Mouse (Mus musculus) gastrocnemius, postnatal 25 days (tissue): Measurements from ENCODE around the gene Atp13a1. TPM values are rescaled to one million over a fixed set of nuclear protein-coding genes. Genes with fewer than 3 reads are reported as not detected.

ENCODE experiments used
- DNase-seq: peaks from one replicate; pipeline ENCODE4 v3.0.0; 2022
- total RNA-seq, 2 experiments: library from RNA; stranded (reverse); gene quantifications; 1 replicate in 1 of 2; 2 replicates in 1 of 2; pipeline ENCODE4 v1.2.3; 2021

Gene Atp13a1
- total RNA-seq, 2 experiments from 2014 or later: 9.4 to 11.3 TPM

DNA sequence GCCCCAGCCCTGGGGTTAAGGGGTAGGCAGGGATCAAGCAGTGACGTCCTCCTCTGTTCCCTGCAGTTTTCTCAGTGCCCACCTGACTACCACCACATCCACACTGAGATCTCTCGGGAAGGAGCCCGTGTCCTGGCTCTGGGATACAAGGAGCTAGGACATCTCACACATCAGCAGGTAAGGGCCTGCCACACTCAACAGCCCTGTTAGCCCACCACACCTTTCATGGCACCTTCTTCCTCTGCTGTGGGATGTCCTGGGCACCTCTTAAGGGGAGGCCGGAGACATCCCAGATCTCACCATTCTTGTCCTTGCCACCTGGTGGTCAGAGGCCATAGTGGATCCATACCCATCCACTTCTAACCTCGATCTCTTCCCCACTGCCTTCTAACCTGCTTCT is 9.0 kb downstream of the Atp13a1 start:
- peak; percentile 3 for DNase-seq

DNA sequence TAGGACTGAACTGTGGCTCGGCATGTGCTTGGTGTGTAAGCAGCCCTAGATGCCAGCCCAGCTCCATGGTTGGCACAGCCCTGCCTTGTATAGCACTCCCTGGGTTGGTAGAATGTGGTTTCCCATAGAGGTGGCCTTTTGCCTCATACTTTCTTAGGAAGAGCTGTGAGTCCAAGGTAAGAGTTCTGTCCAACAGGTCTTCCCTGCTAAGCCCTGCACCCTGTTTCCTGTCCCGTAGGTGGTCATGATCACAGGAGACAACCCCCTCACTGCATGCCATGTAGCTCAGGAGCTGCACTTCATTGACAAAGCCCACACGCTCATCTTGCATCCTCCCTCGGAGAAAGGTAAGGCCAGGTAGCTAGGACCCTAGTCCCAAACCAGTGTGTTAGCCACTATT is 10.8 kb downstream of the Atp13a1 start:
- no peak for DNase-seq

DNA sequence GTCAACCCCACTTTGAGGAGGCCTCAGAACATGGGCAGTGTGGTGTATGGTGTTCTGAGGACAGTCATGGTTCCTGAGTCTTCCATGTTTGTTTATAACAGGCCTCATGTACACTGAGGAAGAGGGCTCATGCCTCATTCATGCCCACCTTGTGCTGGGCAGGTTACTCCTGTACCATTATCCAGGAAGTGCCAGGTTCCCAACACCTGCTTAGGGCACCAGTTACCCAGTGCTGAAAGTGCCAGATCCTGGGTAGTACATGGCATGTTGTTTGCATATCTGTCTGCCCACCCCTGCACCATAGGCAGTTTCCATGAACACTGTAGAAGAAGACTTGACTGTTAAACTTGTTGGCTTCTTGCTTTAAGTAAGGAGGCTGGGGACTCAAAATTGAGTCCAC is 11.3 kb downstream of the Atp13a1 start:
- no peak for DNase-seq

DNA sequence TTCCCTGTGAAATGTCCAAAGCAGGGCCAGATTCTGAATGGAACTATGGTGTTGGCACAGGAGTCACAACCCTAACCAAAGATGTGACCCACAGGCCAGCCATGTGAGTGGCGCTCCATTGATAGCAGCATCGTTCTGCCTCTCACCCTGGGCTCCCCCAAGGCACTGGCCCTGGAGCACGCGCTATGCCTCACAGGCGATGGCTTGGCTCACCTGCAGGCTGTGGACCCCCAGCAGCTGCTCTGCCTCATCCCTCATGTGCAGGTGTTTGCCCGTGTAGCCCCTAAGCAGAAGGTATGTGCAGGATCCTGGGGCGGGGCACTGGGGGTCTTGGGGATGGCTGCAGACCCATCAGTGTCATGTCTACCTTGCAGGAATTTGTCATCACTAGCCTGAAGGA is 12.4 kb downstream of the Atp13a1 start:
- peak; percentile 3 for DNase-seq

DNA sequence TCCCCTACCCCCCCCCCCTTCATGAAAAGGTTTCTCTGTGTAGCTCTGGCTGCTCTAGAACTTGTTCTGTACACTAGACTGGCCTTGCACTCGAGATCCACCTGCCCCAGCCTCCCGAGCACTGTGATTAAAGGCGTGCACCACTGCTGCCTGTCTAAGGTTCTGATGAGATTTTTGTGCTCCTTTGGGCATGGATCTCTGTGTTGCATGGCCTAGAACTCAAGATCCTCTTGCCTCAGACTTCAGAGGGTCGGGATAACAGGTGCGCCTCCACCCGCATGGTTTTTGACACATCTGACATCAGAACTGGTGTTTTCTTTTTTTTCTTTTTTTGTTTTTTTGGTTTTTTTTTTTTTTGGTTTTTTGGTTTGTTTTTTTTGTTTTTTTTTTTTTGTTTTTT is 13.6 kb downstream of the Atp13a1 start:
- DNase-seq: no peak

DNA sequence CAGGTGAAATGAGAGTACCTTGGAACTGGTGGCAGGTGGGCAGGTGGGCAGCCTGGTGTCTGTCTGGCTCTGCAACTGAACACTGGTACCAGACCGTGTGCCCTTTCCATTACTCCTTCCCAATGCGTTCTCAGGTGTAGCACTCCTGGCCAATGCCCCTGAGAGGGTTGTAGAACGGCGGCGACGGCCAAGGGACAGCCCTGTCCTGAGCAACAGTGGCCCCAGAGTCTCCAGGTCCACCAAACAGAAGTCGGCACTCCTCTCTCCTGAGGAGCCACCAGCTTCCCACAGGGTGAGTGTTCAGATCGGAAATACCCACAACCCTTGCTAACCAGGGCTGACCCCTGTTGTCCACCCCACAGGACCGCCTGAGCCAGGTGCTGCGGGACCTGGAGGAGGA is 14.1 kb downstream of the Atp13a1 start:
- DNase-seq: no peak

DNA sequence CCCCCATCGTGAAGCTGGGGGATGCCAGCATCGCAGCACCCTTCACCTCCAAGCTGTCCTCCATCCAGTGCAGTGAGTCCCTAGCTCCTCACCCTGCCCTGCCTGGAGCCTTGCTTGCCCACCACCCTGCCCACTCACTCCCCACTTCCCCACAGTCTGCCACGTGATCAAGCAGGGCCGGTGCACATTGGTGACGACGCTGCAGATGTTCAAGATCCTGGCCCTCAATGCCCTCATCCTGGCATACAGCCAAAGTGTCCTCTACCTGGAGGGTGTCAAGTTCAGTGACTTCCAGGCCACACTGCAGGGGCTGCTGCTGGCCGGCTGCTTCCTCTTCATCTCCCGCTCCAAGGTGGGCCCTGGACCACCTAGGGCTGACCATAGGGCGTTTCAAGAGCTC is 14.5 kb downstream of the Atp13a1 start:
- no peak for DNase-seq

DNA sequence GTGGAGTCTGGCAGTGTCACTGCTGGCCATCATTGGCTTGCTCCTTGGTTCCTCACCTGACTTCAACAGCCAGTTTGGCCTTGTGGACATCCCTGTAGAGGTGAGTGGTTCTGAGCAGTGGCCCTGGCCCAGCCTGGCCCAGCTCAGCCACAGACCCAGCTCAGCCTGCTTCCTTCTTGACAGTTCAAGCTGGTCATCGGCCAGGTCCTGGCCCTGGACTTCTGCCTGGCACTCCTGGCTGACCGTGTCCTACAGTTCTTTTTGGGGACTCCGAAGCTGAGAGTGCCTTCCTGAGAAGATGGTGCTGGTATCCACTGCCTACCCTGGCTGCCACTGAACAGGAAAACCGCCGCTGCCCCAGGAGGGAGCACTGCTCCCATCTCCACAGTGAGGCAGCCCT is 16.3 kb downstream of the Atp13a1 start:
- no peak for DNase-seq

DNA sequence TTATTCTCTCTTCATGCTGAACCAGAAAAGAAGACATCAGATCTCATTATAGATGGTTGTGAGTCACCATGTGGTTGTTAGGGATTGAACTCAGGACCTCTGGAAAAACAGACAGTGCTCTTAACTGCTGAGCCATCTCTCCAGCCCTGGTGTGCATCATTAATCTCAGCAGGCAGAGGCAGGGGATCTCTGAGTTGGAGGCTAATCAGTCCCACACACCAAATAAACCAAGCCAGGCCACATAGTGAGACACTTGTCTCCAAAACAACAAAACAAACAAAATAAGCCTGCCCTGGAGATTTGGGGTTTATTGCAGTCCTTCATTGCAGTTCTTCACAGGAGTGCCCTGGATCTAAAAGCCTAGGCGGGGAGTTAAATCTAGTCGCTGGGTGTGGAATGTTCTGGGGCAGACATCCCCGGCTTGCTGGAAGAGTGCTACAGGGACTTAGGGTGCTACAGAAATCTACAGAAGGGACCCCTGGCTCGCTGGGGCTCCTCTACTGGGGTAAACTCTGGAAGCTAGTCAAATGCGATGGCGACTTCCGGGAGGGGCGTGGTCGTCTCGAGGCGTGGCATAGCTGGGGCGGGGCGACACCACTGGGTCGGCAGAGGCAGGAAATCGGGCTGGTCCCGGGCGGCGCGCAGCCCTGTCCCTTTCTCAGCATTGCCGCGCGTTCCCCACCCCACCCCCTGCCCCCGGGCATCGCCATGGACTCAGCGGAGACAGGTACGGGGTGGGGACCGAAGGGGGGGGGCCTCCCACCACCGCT is 17.3 kb downstream of the Atp13a1 start, which contains the start of gene Gmip:
TSS of gene Gmip (plus strand) at position 586 of the 770 bp plus-strand sequence.
- peak; percentile 74 for DNase-seq

DNA sequence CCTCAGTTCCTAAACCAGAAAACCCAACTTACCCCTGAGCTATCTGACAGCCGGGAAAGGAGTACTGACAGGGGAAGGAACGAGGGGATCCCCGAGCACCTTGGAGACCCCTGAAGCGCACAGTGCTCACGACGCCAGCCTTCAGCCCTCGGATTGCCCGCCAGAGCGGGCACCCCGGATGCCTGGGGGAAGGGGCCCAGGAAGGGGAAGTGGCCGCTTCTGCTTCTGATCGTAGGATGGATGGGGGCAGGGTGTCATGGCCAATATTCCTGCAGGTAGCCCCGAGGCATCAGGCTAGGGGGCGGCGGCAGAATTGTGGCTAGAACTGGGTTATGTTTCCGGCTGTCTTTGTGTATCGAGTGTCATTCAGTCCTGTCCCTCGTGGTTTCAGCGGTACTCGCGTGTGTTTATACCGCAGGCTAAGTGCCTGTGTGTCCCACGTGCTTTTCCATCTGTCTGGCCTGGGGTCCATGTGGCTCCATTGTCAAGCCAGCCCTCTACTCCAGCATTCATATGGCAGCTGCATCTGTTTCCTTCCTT is 18.0 kb downstream of the Atp13a1 start:
- no peak for DNase-seq

DNA sequence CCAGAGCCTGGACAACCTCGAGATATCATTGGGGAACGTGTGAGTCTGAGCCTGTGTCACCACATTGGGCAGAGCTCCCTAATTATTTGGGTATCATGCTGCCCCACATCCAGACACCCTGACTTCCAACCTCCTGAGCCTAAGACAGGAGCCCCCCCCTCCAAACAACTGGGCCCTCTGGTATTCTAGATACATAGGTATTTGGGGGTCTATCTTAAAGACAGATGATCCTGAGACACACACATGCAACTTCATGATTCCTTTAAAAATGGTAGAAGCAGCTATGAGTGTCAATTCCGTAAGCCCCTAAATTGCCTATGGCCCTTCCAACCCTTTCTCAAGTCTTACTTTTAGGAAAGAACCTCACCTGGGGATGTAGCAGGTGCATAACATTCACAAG is 18.9 kb downstream of the Atp13a1 start:
- DNase-seq: no peak

DNA sequence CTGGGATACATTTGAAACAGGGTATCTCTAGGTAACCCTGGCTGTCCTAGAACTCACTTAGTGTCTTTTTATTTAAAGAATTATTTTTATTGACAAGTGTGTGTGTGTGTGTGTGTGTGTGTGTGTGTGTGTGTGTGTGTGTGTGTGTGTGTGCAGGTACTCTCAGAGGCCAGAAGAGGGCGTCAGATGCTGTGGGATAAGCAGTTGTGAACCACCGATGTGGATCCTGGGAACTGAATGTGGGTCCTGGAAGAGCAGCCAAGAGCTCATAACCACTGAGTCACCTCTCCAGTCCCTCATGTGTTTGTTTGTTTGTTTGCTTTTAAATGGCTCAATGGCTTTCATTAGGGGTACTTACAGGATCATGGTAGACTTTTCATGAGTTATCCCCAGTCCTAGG is 23.9 kb downstream of the Atp13a1 start:
- DNase-seq: no peak

DNA sequence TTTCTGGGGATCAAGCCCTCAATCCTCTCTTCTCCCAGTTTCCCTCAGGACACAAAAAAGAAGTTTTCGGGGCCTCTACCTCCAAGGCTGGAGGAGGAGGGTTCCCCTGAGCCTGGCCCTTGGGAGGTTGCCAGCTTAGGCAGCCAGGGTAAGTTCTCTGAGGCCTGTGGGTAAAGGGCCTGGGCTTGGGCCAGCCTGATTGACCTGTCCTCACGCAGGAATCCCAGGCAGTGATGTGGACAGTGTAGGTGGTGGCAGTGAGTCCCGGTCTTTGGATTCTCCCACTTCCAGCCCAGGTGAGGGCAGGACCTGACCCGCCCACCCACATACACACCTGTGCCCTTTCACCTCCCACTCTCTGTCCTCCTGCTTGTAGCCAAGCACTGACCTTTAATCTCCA is 24.4 kb downstream of the Atp13a1 start:
- no peak for DNase-seq

DNA sequence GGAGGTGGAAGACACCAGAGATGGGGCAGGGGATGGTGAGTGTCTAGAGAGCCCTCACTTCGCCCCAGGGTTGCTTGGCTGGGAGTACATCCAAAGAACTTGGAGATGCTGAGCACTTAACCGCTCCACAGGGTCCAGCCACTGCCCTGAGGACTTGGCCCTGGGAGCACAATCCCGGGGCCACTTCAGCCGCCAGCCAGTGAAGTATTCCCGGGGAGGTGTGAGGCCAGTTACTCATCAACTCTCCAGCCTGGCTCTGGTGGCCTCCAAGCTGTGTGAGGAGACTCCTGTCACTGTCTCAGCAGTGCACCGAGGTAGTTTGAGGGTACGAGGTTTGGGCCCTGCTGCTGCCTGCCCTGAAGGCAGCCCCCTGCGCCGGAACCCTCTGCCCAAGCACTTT is 29.5 kb downstream of the Atp13a1 start:
- DNase-seq: no peak

DNA sequence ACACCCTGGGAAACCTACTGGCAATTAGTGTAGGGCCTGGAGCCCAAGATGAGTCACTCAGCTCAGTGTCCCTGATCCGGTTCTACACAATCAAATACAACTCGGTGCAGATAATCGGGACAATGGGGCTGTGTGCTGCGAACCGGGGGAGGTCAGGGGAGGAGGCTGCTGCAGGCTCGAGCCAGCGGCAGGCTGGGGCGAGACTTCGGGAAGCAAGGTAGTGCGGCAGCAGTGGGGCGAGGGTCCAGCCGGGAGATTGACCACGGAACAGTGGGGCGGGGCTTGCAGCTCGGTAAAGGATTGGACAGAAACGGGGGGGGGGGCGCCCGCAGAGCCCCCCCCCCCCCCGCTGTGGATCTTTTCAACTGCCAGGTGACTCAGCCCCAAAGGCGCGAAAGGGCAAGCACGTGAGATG is 31.0 kb downstream of the Atp13a1 start:
- DNase-seq: no peak

DNA sequence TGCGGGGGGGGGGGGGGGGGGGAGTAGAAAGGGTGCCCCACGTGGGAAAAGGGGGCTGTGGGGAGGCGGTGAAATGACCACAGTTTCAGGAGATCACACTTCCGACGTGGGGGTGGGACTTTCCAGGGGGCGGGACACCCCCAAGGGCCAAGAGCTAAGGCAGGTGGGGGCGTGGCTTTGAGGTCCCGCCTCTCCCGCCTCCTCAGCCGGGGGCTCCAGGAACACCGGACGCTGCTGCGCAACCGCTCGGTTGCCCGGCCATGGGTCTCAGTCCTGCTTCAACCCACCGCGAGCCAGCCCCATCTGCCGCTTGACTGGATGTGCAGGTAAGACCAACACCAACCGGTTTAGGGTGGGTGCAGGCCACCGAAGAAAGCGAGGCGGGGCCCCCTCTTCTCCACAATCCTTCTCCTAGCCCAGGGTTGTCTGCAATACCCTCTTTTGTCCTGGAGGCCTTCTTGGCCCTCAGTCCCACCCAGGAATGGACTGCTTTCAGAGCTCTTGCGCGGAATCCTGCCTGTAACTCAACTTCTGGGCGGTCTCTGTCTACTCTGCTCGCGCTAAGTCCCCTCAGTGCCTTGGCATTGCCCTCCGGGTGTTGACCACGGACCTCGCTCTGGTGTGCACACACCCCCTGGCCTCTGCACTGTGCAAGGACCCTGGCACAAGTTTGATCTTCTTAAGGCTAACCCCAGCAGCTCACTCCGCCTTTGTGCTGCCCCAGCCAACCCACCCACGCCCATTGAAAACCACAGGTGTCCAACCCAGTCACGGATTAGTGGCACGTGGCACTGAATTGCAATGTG is 31.6 kb downstream of the Atp13a1 start, which contains the start of gene Lpar2:
TSS of gene Lpar2 (plus strand) at position 44 of the 806 bp plus-strand sequence.
- DNase-seq: no peak

DNA sequence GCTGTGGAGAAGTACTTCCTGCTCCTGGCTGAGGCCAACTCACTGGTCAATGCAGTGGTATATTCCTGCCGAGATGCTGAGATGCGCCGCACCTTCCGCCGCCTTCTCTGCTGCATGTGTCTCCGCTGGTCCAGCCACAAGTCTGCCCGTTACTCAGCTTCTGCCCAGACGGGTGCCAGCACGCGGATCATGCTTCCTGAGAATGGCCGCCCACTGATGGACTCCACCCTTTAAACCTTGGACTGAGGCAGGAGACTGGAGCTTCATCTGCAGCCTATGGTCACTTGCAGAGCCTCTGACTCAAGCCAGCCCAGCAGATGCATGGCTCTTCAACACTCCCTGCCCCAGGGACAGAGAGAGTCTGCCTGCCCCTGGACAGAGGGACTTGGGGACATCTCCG is 35.4 kb downstream of the Atp13a1 start:
- DNase-seq: no peak

DNA sequence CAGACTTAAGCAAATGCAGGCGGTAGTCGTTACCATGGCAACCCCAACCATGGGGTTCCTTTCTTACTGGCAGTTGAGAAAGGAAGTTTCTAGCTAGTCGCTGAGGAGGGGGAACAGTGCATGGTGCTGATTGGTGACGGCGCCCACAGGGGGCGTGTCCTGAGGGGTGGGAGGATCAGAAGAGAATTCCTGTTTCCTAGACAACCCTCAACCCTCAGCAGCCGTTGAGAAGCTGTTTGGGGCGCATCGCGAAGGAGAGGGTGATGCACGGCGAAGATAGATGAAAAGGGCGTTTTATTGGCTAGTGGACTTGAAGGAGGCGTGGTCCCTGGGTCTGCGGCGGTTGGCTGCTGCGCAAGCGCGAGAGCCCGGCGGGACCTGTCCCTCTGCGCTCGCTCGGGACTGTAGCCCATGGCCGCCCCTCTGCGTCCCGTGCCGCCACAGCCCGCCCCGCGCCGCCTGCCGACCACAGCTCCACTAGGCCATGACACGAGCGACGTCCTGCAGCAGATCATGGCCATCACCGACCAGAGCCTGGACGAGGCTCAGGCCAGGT is 41.4 kb downstream of the Atp13a1 start, which contains the start of gene Pbx4:
TSS of gene Pbx4 (plus strand) at position 194 of the 556 bp plus-strand sequence.
- DNase-seq: peak; percentile 79

DNA sequence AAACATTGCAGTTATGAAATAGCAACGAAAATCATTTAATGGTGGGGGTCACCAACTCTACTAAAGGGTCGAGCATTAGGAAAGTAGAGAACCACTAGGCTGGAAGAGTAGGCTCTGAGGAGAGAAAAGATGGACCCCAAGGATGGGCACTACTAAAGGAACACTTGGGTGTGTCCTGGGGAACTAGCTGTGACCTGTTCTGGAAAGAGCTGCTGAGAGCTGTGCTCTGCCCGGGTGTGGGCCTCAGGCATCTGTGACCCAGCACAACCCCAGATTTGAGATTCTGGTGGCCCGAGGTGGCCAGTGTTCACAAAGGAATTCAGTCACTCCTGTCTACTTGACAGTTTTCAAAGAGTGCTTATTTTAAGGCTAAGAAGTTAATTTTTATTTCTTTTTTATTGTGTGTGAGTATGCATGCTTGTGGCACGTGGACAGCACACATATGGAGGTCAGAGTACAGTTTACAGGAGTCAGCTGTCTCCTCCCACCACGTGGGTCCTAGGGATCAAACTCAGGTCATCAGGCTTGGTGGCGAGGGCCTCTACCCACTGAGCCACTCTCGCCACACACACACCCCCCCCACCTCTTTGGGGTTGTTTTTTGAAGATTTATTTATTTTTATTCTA is 46.2 kb downstream of the Atp13a1 start:
- DNase-seq: no peak

DNA sequence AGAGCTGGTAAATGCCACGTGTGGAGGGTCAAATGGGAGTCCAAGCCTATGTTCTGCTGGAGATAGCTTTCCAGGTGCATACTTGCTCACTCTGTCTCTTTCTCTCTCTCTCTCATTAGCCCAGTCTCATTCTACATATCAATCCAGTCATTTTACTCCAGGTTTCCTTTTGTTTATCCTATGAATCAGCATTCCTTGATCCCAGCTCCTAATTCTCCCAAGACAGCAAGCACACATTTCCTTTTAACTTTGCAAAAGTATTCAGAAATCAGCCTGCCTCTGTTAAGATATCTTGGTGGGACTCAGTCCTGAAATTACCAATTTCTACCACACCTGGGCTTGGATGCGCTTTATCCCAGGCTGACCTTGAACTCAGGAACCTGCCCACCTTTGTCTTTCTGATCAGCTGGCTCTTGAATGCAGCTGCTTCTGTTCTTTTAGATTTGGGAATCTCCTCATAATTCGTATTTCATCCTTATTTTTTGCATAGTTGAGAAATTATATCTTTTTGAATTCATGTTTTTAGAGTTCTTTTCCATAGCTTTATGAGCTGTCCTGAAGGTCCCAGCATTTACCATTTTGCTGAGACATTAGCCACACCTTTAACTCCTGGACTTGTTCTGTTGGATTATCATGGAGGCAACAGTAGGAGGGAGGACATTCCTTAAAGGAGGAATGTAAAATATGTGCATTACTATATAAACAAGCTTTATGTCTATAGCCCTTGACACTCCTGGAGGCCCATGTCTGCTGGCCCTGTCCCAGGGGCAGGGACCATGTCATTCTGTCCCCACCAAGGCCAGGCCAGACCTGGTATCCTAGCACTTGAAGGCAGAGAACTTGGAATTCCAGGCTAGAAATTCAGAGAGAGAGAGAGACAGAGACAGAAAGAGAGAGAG is 56.5 kb downstream of the Atp13a1 start:
- DNase-seq: no peak

DNA sequence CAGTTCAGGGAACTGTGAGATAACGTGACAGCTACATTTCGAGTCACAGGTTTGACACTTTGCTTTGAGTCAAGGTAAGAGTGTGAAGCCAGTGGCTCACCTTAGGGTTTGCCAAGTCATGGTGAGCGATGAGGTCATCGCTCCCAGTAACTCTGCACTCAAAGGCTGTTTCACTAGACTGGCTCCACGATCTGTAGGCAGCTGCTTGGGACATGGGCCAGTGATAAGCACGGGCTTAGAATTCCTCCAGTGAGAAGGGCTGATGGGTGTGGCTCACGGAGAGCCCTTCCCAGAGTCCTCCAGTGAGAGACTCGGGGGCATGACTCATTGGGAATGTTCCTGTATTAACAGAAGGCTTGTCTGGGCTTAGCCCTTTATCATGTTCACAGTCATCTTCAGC is 58.0 kb downstream of the Atp13a1 start:
- DNase-seq: no peak
